Mouse (Mus musculus): Measurements from ENCODE around the gene Fbn1.

Gene Fbn1

DNA sequence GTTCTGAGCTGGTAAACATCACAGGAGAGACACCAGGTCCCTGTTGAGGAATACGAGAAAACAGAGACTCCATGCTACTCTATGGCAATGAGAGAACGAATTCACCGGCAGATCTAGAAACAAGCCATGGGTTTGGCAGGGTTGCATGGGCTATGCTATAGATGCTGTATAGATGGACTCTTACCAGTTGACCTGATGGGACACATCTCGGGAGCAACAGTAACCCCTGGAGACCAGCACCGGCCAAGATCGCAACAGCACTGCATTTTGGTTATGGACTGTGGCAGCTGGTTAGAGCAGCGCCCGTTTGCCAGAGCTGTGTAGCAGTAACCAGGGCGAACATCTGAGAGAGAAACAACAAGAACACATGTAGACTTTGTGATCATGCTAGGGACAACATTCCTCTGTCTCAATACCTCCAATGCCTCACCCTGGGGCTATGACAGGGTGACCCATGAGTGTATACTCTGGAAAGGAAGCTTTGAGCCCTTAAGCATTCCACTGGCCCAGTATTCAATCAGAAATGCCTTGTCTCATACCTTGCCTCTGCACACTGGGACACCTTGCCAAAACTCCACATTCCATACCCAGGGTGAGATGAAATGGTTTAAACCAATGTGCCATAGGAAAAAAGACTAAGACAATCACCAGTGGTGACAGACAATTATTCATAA, 113.2 kb downstream of the Fbn1 start:
- in situ Hi-C loops (cut with MseI, MboI), result no loop called here

DNA sequence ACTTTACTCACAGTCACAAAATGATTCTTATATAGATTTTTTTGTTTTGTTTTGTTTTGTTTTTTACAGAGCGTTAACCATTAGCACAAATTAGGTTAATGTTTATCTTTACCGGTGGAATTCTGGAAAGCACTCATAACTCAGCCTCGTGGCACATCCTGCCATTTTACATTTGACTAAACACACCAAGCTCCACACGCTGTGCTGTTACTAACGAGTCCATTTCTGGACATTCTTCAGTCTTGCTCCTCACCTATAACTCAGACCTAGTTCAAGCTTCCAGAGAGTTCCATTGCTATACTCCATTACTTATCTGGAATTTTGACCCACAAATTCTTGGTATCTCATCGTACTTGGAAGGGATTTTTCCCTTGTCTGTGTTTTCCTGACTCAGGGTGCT, 116.2 kb downstream of the Fbn1 start:
- in situ Hi-C loops (cut with MseI, MboI), result no loop called here

GRCm38 (mm10) chr2:125389796-125390195, 118.0 kb downstream of the Fbn1 start:
- in situ Hi-C loops (cut with MseI, MboI), result no loop called here

DNA sequence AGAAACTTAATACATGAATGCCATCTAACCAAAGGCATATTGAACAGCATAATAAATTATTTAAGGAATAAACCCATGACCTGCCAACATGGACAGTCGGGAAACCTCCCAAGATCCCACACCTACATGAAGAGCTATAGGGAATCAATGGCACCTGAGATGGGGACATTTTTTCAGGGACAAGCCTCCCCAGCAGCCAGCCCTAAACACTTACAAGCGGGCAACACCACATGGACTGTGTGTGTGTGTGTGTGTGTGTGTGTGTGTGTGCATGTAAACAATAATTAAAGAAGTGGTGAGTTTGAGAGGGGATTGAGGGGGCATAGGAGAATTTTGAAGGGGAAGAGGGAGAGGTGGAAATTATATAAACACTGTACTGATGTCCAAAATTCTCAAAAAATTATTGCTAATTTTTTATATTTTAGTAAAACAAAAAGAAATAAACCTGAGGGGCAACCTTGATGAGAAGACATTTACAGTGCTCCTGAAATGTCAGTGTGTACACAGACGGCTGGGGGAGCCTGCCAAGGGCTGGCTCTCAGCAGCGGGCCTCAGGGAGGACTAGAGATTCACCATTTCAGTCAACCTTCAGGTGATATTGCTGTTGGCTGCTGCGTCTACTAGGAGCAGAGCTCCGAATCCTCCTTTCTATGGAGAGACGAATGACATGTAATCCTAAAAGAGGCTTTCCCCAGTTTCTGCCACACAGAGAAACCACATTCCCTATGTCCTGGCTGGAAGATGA, 121.4 kb downstream of the Fbn1 start:
- in situ Hi-C loops (cut with MseI, MboI), result no loop called here

DNA sequence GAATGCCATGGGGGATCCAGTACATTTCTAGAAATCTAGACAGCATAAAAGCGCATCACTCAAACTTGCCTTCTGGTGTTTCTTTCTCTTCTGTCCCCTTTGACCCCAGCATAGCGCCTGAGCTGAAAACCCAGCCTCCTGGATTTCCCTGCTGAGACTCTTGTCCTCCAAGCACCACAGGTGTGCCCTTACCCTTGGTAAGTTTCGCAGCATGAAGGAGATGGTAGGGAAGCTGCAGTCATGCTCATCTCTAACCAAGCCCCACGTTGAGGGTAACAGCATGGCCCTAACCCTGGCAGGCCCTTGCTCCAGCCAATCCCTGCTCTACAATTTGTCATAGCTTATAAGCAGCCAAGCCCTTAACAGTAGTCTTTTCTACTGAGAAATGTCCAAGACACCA, 122.9 kb downstream of the Fbn1 start:
- in situ Hi-C loops (cut with MseI, MboI), result no loop called here

GRCm38 (mm10) chr2:125384415-125384814, 123.4 kb downstream of the Fbn1 start:
- in situ Hi-C loops (cut with MseI, MboI), result no loop called here

DNA sequence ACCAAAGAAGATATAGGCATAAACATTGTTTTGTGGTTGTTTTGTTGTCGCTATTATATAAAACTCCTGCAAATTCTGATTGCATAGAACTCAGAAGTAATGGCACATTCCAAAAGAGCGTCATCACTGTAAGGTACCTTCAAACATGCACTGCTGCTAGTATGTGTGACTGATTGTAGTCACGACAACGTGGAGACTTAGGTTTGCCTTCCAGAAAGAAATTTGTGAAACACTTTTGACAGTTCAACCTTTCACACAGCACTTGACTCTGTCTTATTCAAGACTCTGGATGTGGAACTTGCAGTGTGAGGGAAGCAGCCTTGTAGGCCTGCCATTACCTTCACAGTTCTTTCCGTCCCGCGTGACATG, 124.5 kb downstream of the Fbn1 start:
- in situ Hi-C loops (cut with MseI, MboI), result no loop called here

DNA sequence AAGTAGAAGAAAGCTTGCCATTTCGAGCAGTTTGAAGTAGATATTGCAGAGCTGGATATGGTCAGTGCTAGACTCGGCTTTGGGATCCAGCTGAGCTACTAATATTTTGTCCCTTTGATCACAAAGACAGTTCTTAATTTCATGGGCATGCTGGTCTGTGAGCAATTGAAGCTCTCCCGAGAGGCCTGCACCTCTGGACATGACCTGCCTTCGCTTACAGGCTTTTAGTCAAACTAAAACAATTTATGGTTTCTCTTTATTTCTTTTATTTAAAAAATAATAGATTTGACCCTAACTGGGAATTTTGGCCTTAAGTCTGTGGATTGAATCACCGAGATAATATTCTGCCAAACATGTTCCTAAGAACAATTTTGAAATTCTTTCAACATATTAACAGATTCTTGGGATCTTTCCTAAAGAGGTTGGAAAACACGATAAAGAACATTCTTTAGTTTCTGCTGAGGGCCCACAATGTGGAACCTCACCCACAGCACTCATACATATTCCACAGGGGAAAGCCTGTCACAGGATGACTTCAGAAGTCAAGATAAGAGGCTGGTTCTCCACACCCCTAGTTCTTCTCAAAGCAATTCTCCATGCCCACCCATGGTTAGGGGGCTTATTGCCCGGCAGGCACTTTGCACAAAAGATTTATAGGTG, 125.0 kb downstream of the Fbn1 start:
- in situ Hi-C loops (cut with MseI, MboI), result no loop called here

DNA sequence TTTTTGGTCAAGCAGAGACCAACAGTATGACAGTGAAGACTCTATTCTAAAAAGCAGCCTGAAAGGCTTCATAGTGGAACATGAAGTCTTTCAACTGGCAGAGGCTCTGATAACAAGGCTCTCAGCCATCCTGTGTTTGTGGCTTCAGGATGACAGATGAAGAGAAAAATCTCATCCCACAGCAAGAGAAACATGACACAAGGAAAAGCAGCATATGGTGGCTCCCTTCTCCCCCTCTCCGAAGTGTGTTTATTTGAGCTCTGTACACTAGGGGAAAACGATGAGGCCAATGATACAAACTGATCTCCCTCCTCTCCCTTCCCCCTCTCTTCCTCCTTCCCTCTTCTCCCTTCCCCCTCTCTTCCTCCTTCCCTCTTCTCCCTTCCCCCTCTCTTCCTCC, 127.7 kb downstream of the Fbn1 start:
- in situ Hi-C loops (cut with MseI, MboI), result no loop called here

DNA sequence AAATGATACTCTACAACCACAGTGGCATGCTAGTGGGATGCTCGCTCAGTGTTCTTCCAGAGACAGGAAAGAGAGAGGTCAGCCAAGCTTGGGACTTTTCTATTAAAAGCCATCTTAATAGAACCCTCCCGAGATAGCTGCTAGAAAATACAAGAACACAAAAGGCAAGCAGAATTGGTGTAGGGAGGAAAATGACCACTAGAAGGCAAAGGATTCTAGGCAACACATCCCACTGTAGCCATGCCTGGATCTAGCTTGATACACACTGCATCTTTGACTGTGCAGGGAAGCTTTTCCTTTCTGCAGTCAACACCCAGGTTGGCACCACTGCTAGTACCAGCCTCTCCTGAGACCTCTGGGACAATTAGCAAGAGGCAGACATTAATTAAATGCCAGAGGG, 128.6 kb downstream of the Fbn1 start:
- in situ Hi-C loops (cut with MseI, MboI), result no loop called here

DNA sequence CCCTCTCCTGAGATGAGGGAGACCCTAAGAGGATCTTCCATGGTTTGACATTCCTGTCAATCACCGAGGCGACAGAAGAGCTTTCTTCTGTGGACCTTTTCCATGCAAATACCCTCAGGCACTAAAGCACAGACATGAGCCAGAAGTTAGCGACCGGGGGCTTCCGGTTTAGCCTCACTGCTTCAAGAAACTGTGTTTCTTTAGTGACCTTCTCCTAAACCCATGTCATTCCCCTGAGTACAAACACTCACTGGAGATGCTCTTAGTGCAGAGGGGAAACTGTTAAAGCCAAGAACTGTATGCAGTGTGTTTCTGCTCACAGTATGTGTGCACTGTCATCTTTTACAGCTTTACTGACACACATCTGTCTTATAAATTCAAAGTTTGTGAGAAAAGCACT, 131.9 kb downstream of the Fbn1 start:
- in situ Hi-C loops (cut with MseI, MboI), result no loop called here

GRCm38 (mm10) chr2:125375301-125375700, 132.5 kb downstream of the Fbn1 start:
- in situ Hi-C loops (cut with MseI, MboI), result no loop called here

DNA sequence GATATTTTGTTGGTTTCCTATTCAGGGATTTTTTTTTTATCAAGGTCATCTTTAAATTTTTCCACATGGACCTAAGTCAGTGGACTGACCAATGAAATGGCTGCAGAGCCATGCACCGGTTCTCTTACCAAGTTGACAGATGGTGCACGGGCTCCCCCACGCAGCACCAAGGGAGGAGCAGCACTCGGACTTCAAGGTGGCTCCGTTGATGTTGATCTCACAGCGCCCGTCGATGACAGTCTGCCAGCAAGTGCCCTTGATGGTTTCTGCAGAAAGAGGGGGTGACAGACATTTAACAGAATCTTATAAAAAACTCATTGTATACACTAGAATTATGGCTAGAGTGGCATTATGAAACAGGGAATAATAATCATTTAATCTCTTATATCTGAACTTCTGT, 138.1 kb downstream of the Fbn1 start:
- in situ Hi-C loops (cut with MseI, MboI), result no loop called here

- in situ Hi-C loops (cut with MseI, MboI), result no loop called here
Observed at GRCm38 (mm10) chr2:125368616-125369015, 139.2 kb downstream of the Fbn1 start.

- in situ Hi-C loops (cut with MseI, MboI), result no loop called here
Observed at GRCm38 (mm10) chr2:125361661-125362060, 146.1 kb downstream of the Fbn1 start.

DNA sequence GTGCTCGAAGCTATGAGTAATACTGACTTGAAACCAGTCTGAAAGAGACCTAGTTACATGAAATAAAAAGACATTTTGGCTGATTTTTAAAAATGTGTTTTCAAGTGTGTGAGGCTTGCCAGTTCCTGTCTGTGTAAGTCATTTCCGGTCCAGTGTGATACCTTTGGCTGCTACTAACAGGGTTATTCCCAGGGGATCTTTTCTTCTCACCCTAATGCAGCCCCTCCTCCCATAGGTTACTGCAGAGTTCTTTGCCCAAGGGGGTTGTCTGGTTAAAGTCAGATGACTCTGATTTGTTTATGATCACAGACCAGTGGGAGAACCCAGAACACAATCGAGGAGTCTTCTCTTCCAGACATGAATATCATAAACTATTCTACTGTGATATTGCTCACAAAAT, 151.3 kb downstream of the Fbn1 start:
- in situ Hi-C loops (cut with MseI, MboI), result no loop called here

DNA sequence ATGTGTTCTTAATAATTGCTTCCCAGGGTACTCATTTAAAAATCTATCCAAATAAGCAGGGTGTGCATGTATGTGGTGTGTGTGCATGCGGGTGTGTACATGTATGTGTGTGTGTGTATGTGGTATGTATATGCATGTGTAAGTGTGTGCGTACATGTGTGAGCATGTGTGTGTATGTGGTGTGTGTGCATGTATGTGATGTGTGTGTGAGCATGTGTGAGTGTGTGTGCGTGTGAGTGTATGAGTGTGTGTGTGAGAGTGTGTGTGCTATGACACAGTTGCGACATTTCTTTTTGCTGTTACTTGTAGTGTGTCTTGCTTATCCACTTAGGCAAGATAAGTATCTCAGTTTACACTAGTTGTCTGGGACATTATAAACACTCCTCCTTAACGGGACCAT, 151.7 kb downstream of the Fbn1 start:
- in situ Hi-C loops (cut with MseI, MboI), result no loop called here

GRCm38 (mm10) chr2:125355216-125355971, 152.4 kb downstream of the Fbn1 start:
- in situ Hi-C loops (cut with MseI, MboI), result no loop called here

DNA sequence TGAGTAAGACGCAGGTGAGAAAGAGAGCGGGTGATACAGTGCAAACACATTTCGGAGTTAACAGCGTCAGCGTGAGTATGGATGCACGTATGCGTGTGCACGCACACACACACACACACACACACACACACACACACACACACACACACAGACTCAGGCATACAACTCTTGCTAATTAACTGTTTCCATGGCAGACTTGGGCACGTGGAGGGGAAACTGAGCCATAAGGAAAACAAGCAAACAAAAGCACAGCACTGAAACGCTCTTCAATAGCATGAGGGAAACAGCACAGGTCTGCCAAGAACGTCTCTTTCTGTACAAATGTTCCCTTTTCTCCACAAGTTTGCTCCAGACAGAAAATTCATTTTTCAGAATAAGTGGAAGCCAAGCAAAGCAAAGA, 153.2 kb downstream of the Fbn1 start:
- in situ Hi-C loops (cut with MseI, MboI), result no loop called here

DNA sequence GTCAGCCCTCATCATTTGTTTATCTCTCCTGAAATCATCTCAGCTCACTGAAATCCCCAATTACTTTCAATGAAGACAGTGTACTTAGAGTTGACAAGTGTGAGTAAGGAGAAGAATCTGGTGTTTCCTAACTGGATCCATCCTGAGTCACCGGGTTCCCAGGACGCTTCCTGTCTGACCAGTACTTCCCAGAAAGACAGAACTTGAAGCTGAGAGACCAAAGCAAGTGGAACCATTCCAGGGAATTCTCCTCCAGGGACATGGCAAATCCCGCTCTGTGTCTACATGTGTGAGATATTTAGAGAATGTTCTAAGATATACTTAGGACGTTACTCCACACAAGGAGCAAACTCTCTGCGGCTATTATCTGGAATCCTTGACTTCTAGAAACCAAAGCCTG, 158.6 kb downstream of the Fbn1 start:
- in situ Hi-C loops (cut with MseI, MboI), result no loop called here

- in situ Hi-C loops (cut with MseI, MboI), result no loop called here
Observed at GRCm38 (mm10) chr2:125342181-125342950, 165.4 kb downstream of the Fbn1 start.

GRCm38 (mm10) chr2:125340381-125340780, 167.4 kb downstream of the Fbn1 start:
- in situ Hi-C loops (cut with MseI, MboI), result no loop called here
